Mouse (Mus musculus) embryonic facial prominence, embryonic 15.5 days (tissue): ENCODE data around the gene Wdr46. TPM values are rescaled to one million over a fixed set of nuclear protein-coding genes. Genes with fewer than 3 reads are reported as not detected.
"Not testable (repeated sequence)": the region's sequence is repeated elsewhere in the genome, so short reads cannot be mapped to it uniquely, and the experiment has no call there.

Experiments used
- ATAC-seq: fragments of 200-750 bp; cut with Nextera tagmentation; 2 replicates; pipeline ENCODE4 v1.8.0; 2017; ENCODE audit warnings: low read depth, moderate TSS enrichment; ENCODE audit not compliant: insufficient number of reproducible peaks, low FRiP score, low TSS enrichment
- H3K27ac ChIP-seq: fragments of 300-500 bp; sonication (generic); replicated peaks from 2 replicates; pipeline ENCODE4 v1.5.1; 2015; ENCODE audit warnings: mild to moderate bottlenecking, inconsistent platforms
- H3K27me3 ChIP-seq: fragments of 300-500 bp; sonication (generic); 2 replicates; pipeline ENCODE4 v1.6.1; 2015; ENCODE audit warnings: inconsistent platforms
- H3K36me3 ChIP-seq: fragments of 300-500 bp; sonication (generic); 2 replicates; pipeline ENCODE4 v1.6.1; 2015; ENCODE audit warnings: mild to moderate bottlenecking, inconsistent platforms
- H3K4me1 ChIP-seq: fragments of 300-500 bp; sonication (generic); 2 replicates; pipeline ENCODE4 v1.6.1; 2015; ENCODE audit warnings: inconsistent platforms
- H3K4me2 ChIP-seq: fragments of 300-500 bp; sonication (generic); replicated peaks from 2 replicates; pipeline ENCODE4 v1.6.1; 2015; ENCODE audit warnings: mild to moderate bottlenecking, inconsistent platforms
- H3K4me3 ChIP-seq: fragments of 300-500 bp; sonication (generic); replicated peaks from 2 replicates; pipeline ENCODE4 v1.5.1; 2015; ENCODE audit warnings: mild to moderate bottlenecking, inconsistent platforms
- H3K9ac ChIP-seq: fragments of 300-500 bp; sonication (generic); 2 replicates; pipeline ENCODE4 v1.6.1; 2015; ENCODE audit warnings: inconsistent platforms
- H3K9me3 ChIP-seq: fragments of 300-500 bp; sonication (generic); replicated peaks from 2 replicates; pipeline ENCODE4 v1.6.1; 2016; ENCODE audit warnings: inconsistent platforms
- WGBS: fragments of 180-500 bp; shearing (Covaris S2); methylation state at CpG from one replicate; pipeline ENCODE4 v1.1.7; 2015; 5-methylcytosine and 5-hydroxymethylcytosine counted together
- polyA plus RNA-seq: library from polyadenylated mRNA; unstranded; fragments of >200 nt; fragmentation: Nextera tagmentation; extraction: Ambion mirVana; gene quantifications from 2 replicates; pipeline ENCODE4 v1.2.1, GENCODE M21; 2015

Gene Wdr46
- polyA plus RNA-seq, 1 experiment from 2014 or later, result 36.5 TPM

- 84% methylated on average over 21 of the region's 22 CpGs for WGBS
Observed at GRCm38 (mm10) chr17:33948090-33948904, 7.8 kb downstream of the Wdr46 start.

DNA sequence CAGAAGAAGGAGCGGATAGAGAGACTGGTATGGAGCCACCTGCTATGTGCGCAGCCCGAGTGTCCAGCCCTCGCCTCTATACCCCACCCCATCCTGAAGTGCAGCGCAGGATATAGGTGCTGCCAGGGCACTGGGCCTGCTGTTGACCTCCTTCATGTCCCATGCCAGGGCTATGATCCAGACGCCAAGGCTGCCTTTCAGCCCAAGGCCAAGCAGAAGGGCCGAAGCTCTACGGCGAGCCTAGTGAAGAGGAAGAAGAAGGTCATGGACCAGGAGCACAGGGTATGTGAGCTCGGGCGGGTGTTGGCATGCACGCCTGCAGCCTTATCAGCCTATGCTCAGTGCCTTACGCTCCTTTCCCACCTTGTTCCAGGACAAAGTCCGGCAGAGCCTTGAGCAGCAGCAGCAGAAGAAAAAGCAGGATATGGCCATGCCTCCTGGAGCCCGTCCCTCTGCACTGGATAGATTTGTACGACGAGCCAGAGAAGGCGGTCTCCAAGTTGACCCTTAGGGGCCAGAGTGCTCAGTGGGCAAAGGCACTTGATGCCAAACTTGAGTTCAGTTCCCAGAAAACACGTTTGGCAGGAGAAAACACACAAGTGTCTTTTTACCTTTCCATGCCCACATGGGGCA is 8.6 kb downstream of the Wdr46 start:
- H3K36me3 ChIP-seq, result peaks cover 74% of the 10 kb centered on the region
- WGBS, result 93% methylated on average over 19 of the region's 19 CpGs
- H3K9ac ChIP-seq, result no peak overlapping the region
- H3K4me1 ChIP-seq, result peaks cover 52% of the 10 kb centered on the region
- ATAC-seq, result no peak
- no peaks in the 10 kb centered on the region for H3K27me3 ChIP-seq
- H3K4me3 ChIP-seq, result no peak overlapping the region
- H3K9me3 ChIP-seq, result no peaks in the 10 kb centered on the region
- H3K27ac ChIP-seq, result no peak overlapping the region
- no peak overlapping the region for H3K4me2 ChIP-seq

More at GRCm38 (mm10) chr17:33948090-33948904, 7.8 kb downstream of the Wdr46 start:
- Histone ChIP-seq H3K27me3 (no peaks in the 10 kb centered on the region), H3K4me2 (no peak overlapping the region), H3K4me3 (no peak overlapping the region), H3K4me1 (peaks cover 45% of the 10 kb centered on the region), H3K9me3 (no peaks in the 10 kb centered on the region), H3K36me3 (peaks cover 75% of the 10 kb centered on the region), H3K27ac (no peak overlapping the region), H3K9ac (no peak overlapping the region)
- ATAC-seq, result no peak

DNA sequence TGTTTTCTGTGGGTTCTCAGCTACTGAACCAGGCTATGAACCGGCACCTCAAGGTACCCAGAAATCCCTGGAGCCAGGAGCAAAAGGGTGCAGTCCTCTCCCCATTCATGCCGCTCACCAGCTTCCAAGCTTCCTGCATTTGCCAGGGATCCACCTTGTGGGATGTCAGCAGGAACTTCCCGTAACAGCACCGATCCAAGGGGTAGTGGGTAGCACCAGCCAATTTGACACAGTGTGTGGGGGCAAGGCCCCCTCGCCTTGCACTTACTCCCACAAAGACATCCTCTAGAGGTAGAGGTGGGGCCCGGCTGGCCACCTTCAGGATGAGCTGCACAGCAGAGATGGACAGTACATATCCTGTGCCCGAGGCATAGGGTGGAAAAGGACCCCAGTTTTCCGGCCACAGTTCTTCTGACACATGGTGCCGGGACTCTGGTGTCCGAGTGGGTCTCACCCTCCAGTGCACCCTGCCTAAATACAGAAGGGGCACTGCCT is 9.7 kb downstream of the Wdr46 start:
- no peaks in the 10 kb centered on the region for H3K9me3 ChIP-seq
- H3K27ac ChIP-seq, result peak overlapping the region; percentile 96
- peaks cover 59% of the 10 kb centered on the region for H3K4me1 ChIP-seq
- no peak for ATAC-seq
- H3K9ac ChIP-seq, result peak overlapping the region; percentile 50
- H3K36me3 ChIP-seq, result peaks cover 65% of the 10 kb centered on the region
- H3K4me2 ChIP-seq, result peak overlapping the region; percentile 94
- peak overlapping the region; percentile 53 for H3K4me3 ChIP-seq
- WGBS, result 71% methylated on average over 10 of the region's 10 CpGs
- no peaks in the 10 kb centered on the region for H3K27me3 ChIP-seq

GRCm38 (mm10) chr17:33951021-33951946 is 10.8 kb downstream of the Wdr46 start, which contains the start of gene B3galt4:
Gene B3galt4, minus strand, starts transcription at chr17:33951488.
- WGBS, result under 1% methylated on average over 45 of the region's 45 CpGs

DNA sequence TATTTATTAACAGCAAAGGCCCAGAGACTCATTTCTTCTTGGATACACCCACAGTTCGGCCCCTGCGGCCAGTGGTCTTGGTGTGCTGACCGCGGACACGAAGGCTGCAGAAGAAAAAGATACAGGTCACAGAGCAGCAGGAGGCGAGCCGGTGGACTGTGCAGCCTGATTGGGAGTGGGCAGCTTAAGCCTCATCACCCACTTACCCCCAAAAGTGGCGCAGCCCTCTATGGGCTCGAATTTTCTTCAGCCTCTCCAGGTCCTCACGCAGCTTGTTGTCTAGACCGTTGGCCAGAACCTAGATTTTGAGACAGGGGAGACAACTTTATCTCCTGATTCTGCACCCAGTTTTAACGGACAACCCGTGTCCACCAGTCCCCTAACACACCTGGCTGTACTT is 11.6 kb downstream of the Wdr46 start:
- peak overlapping the region; percentile 94 for H3K4me2 ChIP-seq

More at GRCm38 (mm10) chr17:33951021-33951946, 10.8 kb downstream of the Wdr46 start, which contains the start of gene B3galt4:
- H3K4me1 ChIP-seq, result peaks cover 60% of the 10 kb centered on the region
- peak within 1 kb of the TSS; percentile 50 for H3K9ac ChIP-seq
- H3K9me3 ChIP-seq, result no peaks in the 10 kb centered on the region
- peak within 1 kb of the TSS; percentile 96 for H3K27ac ChIP-seq
- H3K4me2 ChIP-seq, result peak within 1 kb of the TSS; percentile 94
- H3K4me3 ChIP-seq, result peak within 1 kb of the TSS; percentile 53
- H3K36me3 ChIP-seq, result peaks cover 55% of the 10 kb centered on the region
- peak; percentile 83 for ATAC-seq
- no peaks in the 10 kb centered on the region for H3K27me3 ChIP-seq

DNA sequence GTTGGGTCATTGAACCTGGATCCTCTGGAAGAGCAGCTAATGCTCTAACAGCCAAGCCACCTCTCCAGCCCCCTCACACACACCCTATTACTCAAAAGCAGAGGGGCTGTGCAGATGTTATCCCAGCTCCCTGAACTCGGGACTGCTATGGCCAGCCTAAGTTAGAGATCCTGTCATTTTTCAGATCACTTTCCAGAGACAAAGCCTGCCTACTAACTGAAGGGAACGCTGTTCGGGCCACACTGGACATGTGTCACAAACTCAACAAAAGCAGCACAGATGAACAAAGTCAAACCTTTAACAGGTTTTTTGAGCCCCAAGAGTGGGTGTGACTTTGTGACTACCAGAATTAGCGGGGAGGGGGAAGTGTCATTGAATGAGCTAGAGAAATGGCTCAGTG is 12.4 kb downstream of the Wdr46 start:
- H3K4me1 ChIP-seq, result peaks cover 71% of the 10 kb centered on the region
- no peaks in the 10 kb centered on the region for H3K27me3 ChIP-seq
- H3K4me2 ChIP-seq, result 0 out of 2 replicates have a peak overlapping the region, but pooled peaks have one; percentile 3
- WGBS, result 80% methylated on average over 4 of the region's 4 CpGs
- H3K36me3 ChIP-seq, result peaks cover 45% of the 10 kb centered on the region
- no peak for ATAC-seq
- peak overlapping the region; percentile 51; the same call in 1 of the 2 replicates for H3K27ac ChIP-seq
- 0 out of 2 replicates have a peak overlapping the region, but pooled peaks have one; percentile 21 for H3K9ac ChIP-seq
- H3K9me3 ChIP-seq, result no peaks in the 10 kb centered on the region
- H3K4me3 ChIP-seq, result 0 out of 2 replicates have a peak overlapping the region, but pooled peaks have one; percentile 87

More for the DNA sequence above, 11.6 kb downstream of the Wdr46 start:
- Histone ChIP-seq H3K27ac (peak overlapping the region; percentile 96), H3K4me3 (peak overlapping the region; percentile 53), H3K4me1 (peaks cover 66% of the 10 kb centered on the region), H3K36me3 (peaks cover 50% of the 10 kb centered on the region)
- ATAC-seq, H3K9ac ChIP-seq, H3K27me3 ChIP-seq, H3K9me3 ChIP-seq: not testable (repeated sequence)
- 78% methylated on average over 13 of the region's 13 CpGs for WGBS

- H3K36me3 ChIP-seq, result peaks cover 44% of the 10 kb centered on the region
- 80% methylated on average over 3 of the region's 3 CpGs for WGBS
- H3K9me3 ChIP-seq, result no peaks in the 10 kb centered on the region
- ATAC-seq, result no peak
- H3K27ac ChIP-seq, result peak overlapping the region; percentile 51
- H3K9ac ChIP-seq, result no peak overlapping the region
- H3K4me1 ChIP-seq, result peaks cover 71% of the 10 kb centered on the region
- H3K4me2 ChIP-seq, result 0 out of 2 replicates have a peak overlapping the region, but pooled peaks have one; percentile 3
- H3K27me3 ChIP-seq, result no peaks in the 10 kb centered on the region
- peak overlapping the region; percentile 87; the same call in 1 of the 2 replicates for H3K4me3 ChIP-seq
Observed at GRCm38 (mm10) chr17:33953310-33953709, 12.8 kb downstream of the Wdr46 start.

GRCm38 (mm10) chr17:33953961-33954565 is 13.6 kb downstream of the Wdr46 start:
- H3K27me3 ChIP-seq, result no peaks in the 10 kb centered on the region
- 32% methylated on average over 5 of the region's 5 CpGs for WGBS
- no peaks in the 10 kb centered on the region for H3K9me3 ChIP-seq
- peak overlapping the region; percentile 97 for H3K9ac ChIP-seq
- H3K4me1 ChIP-seq, result peaks cover 66% of the 10 kb centered on the region
- peaks cover 44% of the 10 kb centered on the region for H3K36me3 ChIP-seq
- peak overlapping the region; percentile 85 for H3K4me2 ChIP-seq
- peak overlapping the region; percentile 97 for H3K27ac ChIP-seq
- peak overlapping the region; percentile 87 for H3K4me3 ChIP-seq
- ATAC-seq, result no peak

DNA sequence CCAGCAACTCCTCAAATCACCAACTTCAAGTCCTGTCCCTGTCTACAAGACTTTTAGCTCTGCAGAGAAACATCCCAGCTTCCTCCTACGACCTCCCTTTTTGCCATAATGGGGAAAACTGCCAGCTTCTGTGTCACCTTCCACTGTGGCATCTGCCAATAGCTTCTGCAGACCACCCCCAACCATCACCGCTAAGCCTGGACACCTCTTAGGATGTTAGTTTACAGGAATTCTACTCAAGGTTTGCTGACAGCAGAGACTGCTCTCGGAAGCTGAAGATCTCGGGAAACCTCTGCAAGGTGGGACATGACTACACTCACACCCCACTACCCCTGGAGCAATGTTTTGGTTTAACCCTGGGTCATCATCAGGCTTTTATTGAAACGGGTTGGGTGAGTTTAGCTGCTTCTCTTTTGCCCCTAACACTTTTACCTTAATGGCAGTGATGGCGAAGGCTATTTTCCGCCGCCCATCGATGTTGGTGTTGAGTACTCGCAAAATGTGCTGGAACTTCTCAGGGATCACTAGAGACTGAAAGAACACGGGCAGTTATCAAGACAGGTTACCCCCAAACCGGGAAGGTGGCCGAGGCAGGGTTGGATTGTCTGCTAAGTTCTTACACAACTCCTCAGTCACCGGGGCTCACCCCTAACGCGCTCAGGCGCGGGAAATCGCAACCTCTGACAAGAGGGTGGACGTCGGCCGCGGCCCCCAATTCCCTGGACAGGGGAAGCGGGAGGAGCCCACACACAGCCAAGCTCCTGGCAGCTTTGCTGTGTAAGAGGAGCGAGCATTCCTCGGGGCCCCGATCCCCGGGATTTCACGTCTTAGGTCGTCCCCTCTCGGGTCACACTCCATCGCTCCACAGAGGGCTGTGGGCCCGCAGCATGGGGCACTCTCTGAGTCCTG is 14.4 kb downstream of the Wdr46 start:
- Histone ChIP-seq H3K4me3 (peak overlapping the region; percentile 87), H3K27me3 (no peaks in the 10 kb centered on the region), H3K27ac (peak overlapping the region; percentile 97), H3K4me2 (peak overlapping the region; percentile 85), H3K9ac (peak overlapping the region; percentile 97), H3K4me1 (peaks cover 59% of the 10 kb centered on the region), H3K36me3 (peaks cover 46% of the 10 kb centered on the region), H3K9me3 (no peaks in the 10 kb centered on the region)
- peak; percentile 1; the same call in 1 of the 2 replicates for ATAC-seq
- WGBS, result under 1% methylated on average over 33 of the region's 33 CpGs
